Mouse (Mus musculus): ENCODE data around the gene Rft1. TPM values are rescaled to one million over a fixed set of nuclear protein-coding genes. Genes with fewer than 3 reads are reported as not detected.

Rft1 gene
- total and polyA plus RNA-seq, 2 experiments from 2014 or later: 9.6 to 18.4 TPM

GRCm38 (mm10) chr14:30630811-30631576, 23.2 kb upstream of the Rft1 start:
- no peaks in the 10 kb centered on the region for H3K36me3 ChIP-seq (ENCODE audit: insufficient read depth)
- no peaks in the 10 kb centered on the region for H3K4me1 ChIP-seq (ENCODE audit: insufficient read depth)
- H3K4me3 ChIP-seq (ENCODE audit: low read depth, low read length): no peak overlapping the region
- H3K9me3 ChIP-seq (ENCODE audit: low read length): no peaks in the 10 kb centered on the region
- no peak overlapping the region for H3K4me2 ChIP-seq (ENCODE audit: low read depth)
- no peak overlapping the region for H3K9ac ChIP-seq
- no peak overlapping the region for H3K27ac ChIP-seq (ENCODE audit: low read depth, low read length)
- WGBS: 77% methylated on average over 5 of the region's 5 CpGs
- ATAC-seq (no peak), DNase-seq (no peak)
- TF ChIP-seq CTCF (IDR thresholded peaks at IDR 0.05; ENCODE audit: low read depth): no peak
- no peaks in the 10 kb centered on the region for H3K27me3 ChIP-seq (ENCODE audit: insufficient read depth, low read length)

GRCm38 (mm10) chr14:30631834-30632233, 22.3 kb upstream of the Rft1 start:
- TF ChIP-seq CTCF (IDR thresholded peaks at IDR 0.05; ENCODE audit: low read depth): no peak
- Histone ChIP-seq H3K4me3 (ENCODE audit: low read depth, low read length) (no peak overlapping the region), H3K4me1 (ENCODE audit: insufficient read depth) (no peaks in the 10 kb centered on the region), H3K36me3 (ENCODE audit: insufficient read depth) (no peaks in the 10 kb centered on the region), H3K9me3 (ENCODE audit: low read length) (no peaks in the 10 kb centered on the region), H3K27me3 (ENCODE audit: insufficient read depth, low read length) (no peaks in the 10 kb centered on the region), H3K4me2 (ENCODE audit: low read depth) (no peak overlapping the region), H3K9ac (no peak overlapping the region), H3K27ac (ENCODE audit: low read depth, low read length) (no peak overlapping the region)
- DNase-seq (no peak), ATAC-seq (no peak)
- 61% methylated on average over 2 of the region's 2 CpGs for WGBS

- no peaks in the 10 kb centered on the region for H3K27me3 ChIP-seq (ENCODE audit: insufficient read depth, low read length)
- ATAC-seq: no peak
- H3K36me3 ChIP-seq (ENCODE audit: insufficient read depth): no peaks in the 10 kb centered on the region
- no peak for TF ChIP-seq CTCF (IDR thresholded peaks at IDR 0.05; ENCODE audit: low read depth)
- DNase-seq: no peak
- 81% methylated on average over 7 of the region's 7 CpGs for WGBS
- no peaks in the 10 kb centered on the region for H3K9me3 ChIP-seq (ENCODE audit: low read length)
- H3K27ac ChIP-seq (ENCODE audit: low read depth, low read length): no peak overlapping the region
- H3K4me3 ChIP-seq (ENCODE audit: low read depth, low read length): no peak overlapping the region
- H3K4me1 ChIP-seq (ENCODE audit: insufficient read depth): no peaks in the 10 kb centered on the region
- H3K4me2 ChIP-seq (ENCODE audit: low read depth): no peak overlapping the region
- H3K9ac ChIP-seq: no peak overlapping the region
Measured at GRCm38 (mm10) chr14:30633708-30634107, 20.5 kb upstream of the Rft1 start.

GRCm38 (mm10) chr14:30634418-30634817, 19.7 kb upstream of the Rft1 start:
- Histone ChIP-seq H3K4me3 (ENCODE audit: low read depth, low read length) (no peak overlapping the region), H3K9ac (no peak overlapping the region), H3K27ac (ENCODE audit: low read depth, low read length) (no peak overlapping the region), H3K4me1 (ENCODE audit: insufficient read depth) (no peaks in the 10 kb centered on the region), H3K36me3 (ENCODE audit: insufficient read depth) (no peaks in the 10 kb centered on the region), H3K4me2 (ENCODE audit: low read depth) (no peak overlapping the region), H3K27me3 (ENCODE audit: insufficient read depth, low read length) (no peaks in the 10 kb centered on the region), H3K9me3 (ENCODE audit: low read length) (no peaks in the 10 kb centered on the region)
- WGBS: 82% methylated on average over 1 of the region's 1 CpGs
- no peak for TF ChIP-seq CTCF (IDR thresholded peaks at IDR 0.05; ENCODE audit: low read depth)
- DNase-seq: no peak
- ATAC-seq: no peak

GRCm38 (mm10) chr14:30635219-30635910, 18.8 kb upstream of the Rft1 start:
- DNase-seq (no peak), ATAC-seq (no peak)
- no peak for TF ChIP-seq CTCF (IDR thresholded peaks at IDR 0.05; ENCODE audit: low read depth)
- no peaks in the 10 kb centered on the region for H3K4me1 ChIP-seq (ENCODE audit: insufficient read depth)
- no peaks in the 10 kb centered on the region for H3K27me3 ChIP-seq (ENCODE audit: insufficient read depth, low read length)
- H3K9me3 ChIP-seq (ENCODE audit: low read length): no peaks in the 10 kb centered on the region
- H3K36me3 ChIP-seq (ENCODE audit: insufficient read depth): no peaks in the 10 kb centered on the region
- H3K27ac ChIP-seq (ENCODE audit: low read depth, low read length): no peak overlapping the region
- WGBS: 81% methylated on average over 13 of the region's 13 CpGs
- no peak overlapping the region for H3K4me2 ChIP-seq (ENCODE audit: low read depth)
- H3K9ac ChIP-seq: no peak overlapping the region
- H3K4me3 ChIP-seq (ENCODE audit: low read depth, low read length): no peak overlapping the region

- Histone ChIP-seq H3K27ac (ENCODE audit: low read depth, low read length) (no peak overlapping the region), H3K36me3 (ENCODE audit: insufficient read depth) (no peaks in the 10 kb centered on the region), H3K4me1 (ENCODE audit: insufficient read depth) (no peaks in the 10 kb centered on the region), H3K4me2 (ENCODE audit: low read depth) (no peak overlapping the region), H3K9ac (no peak overlapping the region), H3K4me3 (ENCODE audit: low read depth, low read length) (no peak overlapping the region), H3K27me3 (ENCODE audit: insufficient read depth, low read length) (no peaks in the 10 kb centered on the region), H3K9me3 (ENCODE audit: low read length) (no peaks in the 10 kb centered on the region)
- no peak for ATAC-seq
- WGBS: 81% methylated on average over 9 of the region's 9 CpGs
- TF ChIP-seq CTCF (IDR thresholded peaks at IDR 0.05; ENCODE audit: low read depth): no peak
- DNase-seq: no peak
Measured at GRCm38 (mm10) chr14:30636499-30636898, 17.7 kb upstream of the Rft1 start.

GRCm38 (mm10) chr14:30637087-30637486, 17.1 kb upstream of the Rft1 start:
- 62% methylated on average over 2 of the region's 2 CpGs for WGBS
- H3K27ac ChIP-seq (ENCODE audit: low read depth, low read length): no peak overlapping the region
- H3K4me2 ChIP-seq (ENCODE audit: low read depth): no peak overlapping the region

More at GRCm38 (mm10) chr14:30637087-30637486, 17.1 kb upstream of the Rft1 start:
- no peaks in the 10 kb centered on the region for H3K9me3 ChIP-seq (ENCODE audit: low read length)
- no peaks in the 10 kb centered on the region for H3K36me3 ChIP-seq (ENCODE audit: insufficient read depth)
- H3K27me3 ChIP-seq (ENCODE audit: insufficient read depth, low read length): no peaks in the 10 kb centered on the region
- no peak overlapping the region for H3K9ac ChIP-seq
- TF ChIP-seq CTCF (IDR thresholded peaks at IDR 0.05; ENCODE audit: low read depth): no peak
- ATAC-seq (no peak), DNase-seq (no peak)
- H3K4me1 ChIP-seq (ENCODE audit: insufficient read depth): no peaks in the 10 kb centered on the region
- no peak overlapping the region for H3K4me3 ChIP-seq (ENCODE audit: low read depth, low read length)
